Mouse (Mus musculus): Measurements from ENCODE around the gene Olfr71.

The Olfr71 gene

DNA sequence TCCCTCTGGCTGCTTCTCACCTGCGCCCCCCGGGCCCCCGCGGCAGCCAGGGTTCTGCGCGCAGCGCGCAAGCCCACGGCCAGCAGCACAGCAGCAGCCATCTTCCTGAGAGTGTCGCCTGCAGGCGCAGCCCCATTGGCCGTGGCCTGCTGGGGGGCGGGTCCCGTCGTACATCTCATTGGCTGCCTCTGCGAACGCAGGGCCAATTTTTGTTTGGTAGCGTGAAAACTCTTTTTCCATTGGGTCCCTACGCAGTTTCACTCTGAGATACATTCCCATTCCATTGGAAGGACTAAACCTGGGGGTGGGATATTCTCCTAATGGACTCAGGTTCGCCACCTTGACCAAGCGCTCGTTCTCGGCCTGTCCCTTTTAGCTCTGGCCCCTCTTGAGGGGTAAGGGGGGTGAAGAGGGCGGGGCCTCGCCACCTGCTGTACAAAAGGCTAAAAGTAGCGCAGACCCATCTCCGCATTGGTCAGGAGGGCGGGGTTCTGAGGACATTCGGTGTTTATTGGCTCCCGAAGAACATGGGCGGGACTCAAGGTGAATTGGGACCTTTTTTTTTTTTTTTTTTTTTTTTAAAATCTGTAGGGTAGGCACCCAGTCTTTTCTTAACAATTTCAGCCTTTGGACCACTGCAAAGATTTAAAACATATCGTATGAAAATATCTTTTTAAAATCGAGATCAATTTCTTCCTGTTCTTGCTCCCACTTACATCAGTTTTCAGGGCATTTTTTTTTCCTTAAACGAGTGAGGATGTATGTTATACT lies 53.5 kb downstream of the Olfr71 start, which contains the start of gene Hint2:
TSS of gene Hint2 (minus strand) at position 128 of the 771 bp plus-strand sequence.
- DNase-seq (ENCODE audit: extremely low spot score, low read depth, low spot score): peak; percentile 98

DNA sequence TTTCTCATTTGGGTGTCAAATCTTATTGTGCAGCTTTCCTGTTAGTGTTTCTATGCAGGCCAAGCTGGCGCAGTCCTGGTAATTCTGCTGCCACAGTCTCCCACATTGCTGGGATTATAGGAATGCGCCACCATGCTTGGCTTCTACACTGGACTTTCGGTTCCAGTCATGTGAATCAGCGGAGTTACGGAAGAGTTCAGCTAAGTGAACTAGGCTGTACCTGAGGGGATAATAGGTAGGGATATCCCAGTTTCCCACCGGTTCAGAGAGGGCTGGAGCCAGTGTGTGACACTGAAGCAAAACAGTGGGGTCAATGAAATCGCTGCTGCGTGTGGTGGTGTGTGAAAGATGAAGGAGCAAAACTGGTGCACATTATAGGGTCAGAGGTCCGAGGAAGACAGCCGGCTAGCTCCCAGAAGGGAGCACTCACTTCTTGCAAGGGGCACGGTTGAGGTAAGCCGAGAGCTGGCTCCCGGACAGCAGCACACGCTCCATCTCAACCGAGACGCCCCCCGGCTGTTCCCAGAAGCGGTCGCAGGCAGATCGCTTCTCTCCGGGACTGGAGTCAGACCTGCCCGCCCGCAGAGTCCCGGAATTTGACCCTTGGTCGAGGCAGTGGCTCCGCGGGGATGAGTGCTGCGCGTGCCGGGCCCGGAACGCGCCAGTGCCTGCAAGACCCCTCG lies 54.3 kb downstream of the Olfr71 start:
- no peak for DNase-seq (ENCODE audit: extremely low spot score, low read depth, low spot score)
